Mouse (Mus musculus): ENCODE measurements around the gene Ahrr. TPM values are rescaled to one million over a fixed set of nuclear protein-coding genes. Genes with fewer than 3 reads are reported as not detected.

Gene Ahrr
- total and polyA plus RNA-seq, 3 experiments = 0.81 to 1.9 (median 1.6) TPM

GRCm38 (mm10) chr13:74245214-74245898 is 46.8 kb downstream of the Ahrr start:
- peak; percentile 84 for DNase-seq

GRCm38 (mm10) chr13:74237574-74237973 is 54.6 kb downstream of the Ahrr start:
- no peak for DNase-seq

GRCm38 (mm10) chr13:74220659-74221058 is 71.5 kb downstream of the Ahrr start:
- DNase-seq = no peak

GRCm38 (mm10) chr13:74218441-74218840 is 73.7 kb downstream of the Ahrr start:
- peak; percentile 85 for DNase-seq

GRCm38 (mm10) chr13:74208986-74209345 is 83.2 kb downstream of the Ahrr start:
- no peak for DNase-seq

GRCm38 (mm10) chr13:74208317-74208985 is 83.7 kb downstream of the Ahrr start, which contains the start of gene Exoc3:
TSS of gene Exoc3 (minus strand) at chr13:74208732.
- peak; percentile 94 for DNase-seq

GRCm38 (mm10) chr13:74196451-74196850 is 95.7 kb downstream of the Ahrr start:
- no peak for DNase-seq

- peak; percentile 17 for DNase-seq
These were observed 99.5 kb downstream of the Ahrr start for GRCm38 (mm10) chr13:74192613-74193012.

GRCm38 (mm10) chr13:74183011-74183695 is 109.0 kb downstream of the Ahrr start:
- peak; percentile 60 for DNase-seq

GRCm38 (mm10) chr13:74172036-74172435 is 120.1 kb downstream of the Ahrr start:
- DNase-seq = no peak

- DNase-seq = no peak
These were observed 122.5 kb downstream of the Ahrr start for GRCm38 (mm10) chr13:74169446-74170164.

- peak; percentile 47 for DNase-seq
These were observed 124.6 kb downstream of the Ahrr start for GRCm38 (mm10) chr13:74167492-74167891.

- DNase-seq = no peak
These were observed 125.1 kb downstream of the Ahrr start for GRCm38 (mm10) chr13:74167057-74167413.

GRCm38 (mm10) chr13:74166348-74167056 is 125.6 kb downstream of the Ahrr start:
- peak; percentile 71 for DNase-seq

Other genes with a start within 250 kb of the Ahrr start
- 1 to 10 TPM; 4.2 to 4.5 TPM for gene Cep72, start 230.0 kb downstream of the Ahrr start, total RNA-seq (2021)
- 1.1 and 1.4 TPM in 2 replicates for gene Cep72, start 230.0 kb downstream of the Ahrr start, polyA plus RNA-seq (2012; rRNA removed)
- under 1 TPM; 0.35 to 0.55 TPM for gene Slc9a3, start 170.9 kb downstream of the Ahrr start, total RNA-seq (2021)
- 0.03 and 0.10 TPM in 2 replicates for gene Slc9a3, start 170.9 kb downstream of the Ahrr start, polyA plus RNA-seq (2012; rRNA removed)
- gene Exoc3, start 83.6 kb downstream of the Ahrr start, total RNA-seq (2021) = 10 to 100 TPM; 54.2 to 69.9 TPM
- 30.0 and 40.0 TPM in 2 replicates for gene Exoc3, start 83.6 kb downstream of the Ahrr start, polyA plus RNA-seq (2012; rRNA removed)
- 100 to 1,000 TPM; 143 to 150 TPM for gene Pdcd6, start 25.2 kb upstream of the Ahrr start, total RNA-seq (2021)
- gene Pdcd6, start 25.2 kb upstream of the Ahrr start, polyA plus RNA-seq (2012; rRNA removed) = 83.4 and 84.4 TPM in 2 replicates
- 100 to 1,000 TPM; 601 to 696 TPM for gene Sdha, start 57.9 kb upstream of the Ahrr start, total RNA-seq (2021)
- gene Sdha, start 57.9 kb upstream of the Ahrr start, polyA plus RNA-seq (2012; rRNA removed) = 99.4 and 128 TPM in 2 replicates
- gene Ccdc127, start 58.0 kb upstream of the Ahrr start, total RNA-seq (2021) = 10 to 100 TPM; 51.0 to 58.7 TPM
- 1.1 and 1.3 TPM in 2 replicates for gene Ccdc127, start 58.0 kb upstream of the Ahrr start, polyA plus RNA-seq (2012; rRNA removed)
- under 1 TPM; 0.17 to 0.79 TPM for gene Lrrc14b, start 71.7 kb upstream of the Ahrr start, total RNA-seq (2021)
- gene Lrrc14b, start 71.7 kb upstream of the Ahrr start, polyA plus RNA-seq (2012; rRNA removed) = 0.44 and 0.49 TPM in 2 replicates
- 1 to 10 TPM; 2.9 to 4.0 TPM for gene Zfp72, start 98.5 kb upstream of the Ahrr start, total RNA-seq (2021)
- gene Zfp72, start 98.5 kb upstream of the Ahrr start, polyA plus RNA-seq (2012; rRNA removed) = 0.08 and 0.10 TPM in 2 replicates
- gene Ftl1-ps1, start 107.4 kb upstream of the Ahrr start, total RNA-seq (2021) = 1,000 to 10,000 TPM; 1,170 to 1,172 TPM
- gene Ftl1-ps1, start 107.4 kb upstream of the Ahrr start, polyA plus RNA-seq (2012; rRNA removed) = 36.1 and 40.5 TPM in 2 replicates
- 1 to 10 TPM; 8.9 to 9.9 TPM for gene Zfp825, start 201.7 kb upstream of the Ahrr start, total RNA-seq (2021)
- 0.10 TPM in 2 replicates for gene Zfp825, start 201.7 kb upstream of the Ahrr start, polyA plus RNA-seq (2012; rRNA removed)

Measured in adrenal gland, adult 2 months (tissue).